Mouse (Mus musculus) liver, postnatal 0 days (tissue): ENCODE measurements around the gene Donson. TPM values are rescaled to one million over a fixed set of nuclear protein-coding genes. Genes with fewer than 3 reads are reported as not detected.

Source experiments
- ATAC-seq: fragments of 200-750 bp; cut with Nextera tagmentation; 2 replicates; pipeline ENCODE4 v1.8.0; 2017; ENCODE audit warnings: mild to moderate bottlenecking, moderate library complexity
- DNase-seq: peaks from one replicate; pipeline ENCODE4 v3.0.0-alpha.2; 2016
- H3K27ac ChIP-seq: fragments of 300-500 bp; sonication (generic); 2 replicates; pipeline ENCODE4 v1.5.1; 2014; ENCODE audit warnings: antibody characterized with exemption, moderate library complexity, mild to moderate bottlenecking, low read depth
- H3K27me3 ChIP-seq: fragments of 300-500 bp; sonication (generic); 2 replicates; pipeline ENCODE4 v1.6.1; 2014; ENCODE audit warnings: low read length, control low read depth, mixed read lengths; ENCODE audit not compliant: insufficient read depth
- H3K36me3 ChIP-seq: fragments of 300-500 bp; sonication (generic); replicated peaks from 2 replicates; pipeline ENCODE4 v1.6.1; 2014; ENCODE audit warnings: mild to moderate bottlenecking, control low read depth, low read length, moderate library complexity, mixed read lengths; ENCODE audit not compliant: insufficient read depth
- H3K4me1 ChIP-seq: fragments of 300-500 bp; sonication (generic); 2 replicates; pipeline ENCODE4 v1.6.1; 2014; ENCODE audit warnings: antibody characterized with exemption, mild to moderate bottlenecking, control low read depth; ENCODE audit not compliant: insufficient read depth
- H3K4me2 ChIP-seq: fragments of 300-500 bp; sonication (generic); 2 replicates; pipeline ENCODE4 v1.6.1; 2014; ENCODE audit warnings: low read depth, mild to moderate bottlenecking, low read length, moderate library complexity, mixed read lengths
- H3K4me3 ChIP-seq: fragments of 300-500 bp; sonication (generic); 2 replicates; pipeline ENCODE4 v1.5.1; 2014; ENCODE audit warnings: low read depth, low read length
- H3K9ac ChIP-seq: fragments of 300-500 bp; sonication (generic); replicated peaks from 2 replicates; pipeline ENCODE4 v1.6.1; 2014; ENCODE audit warnings: mild to moderate bottlenecking, moderate library complexity
- H3K9me3 ChIP-seq: fragments of 300-500 bp; sonication (generic); 2 replicates; pipeline ENCODE4 v1.6.1; 2016; ENCODE audit warnings: mild to moderate bottlenecking, control low read depth, low read length, mixed read lengths
- CTCF ChIP-seq: sonication (generic); IDR thresholded peaks from 2 replicates; pipeline ENCODE4 v1.5.1; 2016; ENCODE audit warnings: antibody characterized with exemption, low read depth
- EP300 ChIP-seq: IDR thresholded peaks from 2 replicates; pipeline ENCODE4 v1.6.1; 2016; ENCODE audit warnings: antibody characterized with exemption, low read depth, mild to moderate bottlenecking
- WGBS: fragments of 180-500 bp; shearing (Covaris S2); extraction: QIAGEN DNeasy Blood & Tissue Kit; methylation state at CpG from one replicate; pipeline ENCODE4 v1.1.7; 2014; ENCODE audit not compliant: insufficient replicate concordance; 5-methylcytosine and 5-hydroxymethylcytosine counted together
- polyA plus RNA-seq: library from polyadenylated mRNA; unstranded; fragments of >200 nt; fragmentation: Nextera tagmentation; extraction: Ambion mirVana; gene quantifications from 2 replicates; pipeline ENCODE4 v1.2.1, GENCODE M21; 2015

The Donson gene
- polyA plus RNA-seq, 1 experiment from 2014 or later, result 14.2 TPM

DNA sequence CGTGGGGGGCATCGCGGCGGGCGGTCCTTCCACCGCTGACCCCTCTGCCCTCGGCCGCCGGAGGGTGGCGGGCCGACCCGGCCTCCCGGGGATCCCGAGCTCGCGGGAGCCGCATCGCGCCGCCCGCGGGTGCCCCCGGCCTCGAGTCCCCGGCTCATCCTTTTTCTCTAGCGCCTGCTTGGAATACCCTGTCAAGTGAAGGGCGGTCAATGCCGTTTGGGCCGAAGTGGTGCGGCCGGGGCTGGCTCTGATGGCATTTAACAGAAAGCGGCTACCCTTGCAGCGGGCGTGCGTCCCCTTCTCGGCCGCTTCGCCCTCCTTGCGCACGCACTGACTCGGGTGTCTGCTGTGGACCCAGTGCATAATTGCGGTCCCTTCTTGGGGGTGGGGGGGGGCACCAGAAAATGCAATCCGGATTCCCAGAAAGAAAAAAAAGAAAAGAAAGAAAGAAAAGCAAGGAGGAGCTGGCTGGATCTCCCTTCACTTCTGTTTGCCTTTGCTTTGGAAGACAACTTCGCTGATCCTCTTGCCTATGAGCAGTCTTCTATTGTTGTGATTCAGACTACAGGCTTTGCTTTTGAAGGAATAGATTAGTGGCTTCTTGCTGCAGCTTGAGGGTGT is 41.4 kb upstream of the Donson start:
- H3K9ac ChIP-seq, result peak overlapping the region; percentile 74
- peaks cover 20% of the 10 kb centered on the region for H3K4me1 ChIP-seq
- under 1% methylated on average over 41 of the region's 44 CpGs for WGBS
- H3K27ac ChIP-seq, result peak overlapping the region; percentile 82
- H3K36me3 ChIP-seq, result no peaks in the 10 kb centered on the region
- H3K4me3 ChIP-seq, result peak overlapping the region; percentile 85
- DNase-seq, result peak; percentile 42
- H3K27me3 ChIP-seq, result peaks cover 13% of the 10 kb centered on the region
- no peak for ATAC-seq
- H3K9me3 ChIP-seq, result no peaks in the 10 kb centered on the region
- no peak for TF ChIP-seq EP300
- H3K4me2 ChIP-seq, result peak overlapping the region; percentile 95

DNA sequence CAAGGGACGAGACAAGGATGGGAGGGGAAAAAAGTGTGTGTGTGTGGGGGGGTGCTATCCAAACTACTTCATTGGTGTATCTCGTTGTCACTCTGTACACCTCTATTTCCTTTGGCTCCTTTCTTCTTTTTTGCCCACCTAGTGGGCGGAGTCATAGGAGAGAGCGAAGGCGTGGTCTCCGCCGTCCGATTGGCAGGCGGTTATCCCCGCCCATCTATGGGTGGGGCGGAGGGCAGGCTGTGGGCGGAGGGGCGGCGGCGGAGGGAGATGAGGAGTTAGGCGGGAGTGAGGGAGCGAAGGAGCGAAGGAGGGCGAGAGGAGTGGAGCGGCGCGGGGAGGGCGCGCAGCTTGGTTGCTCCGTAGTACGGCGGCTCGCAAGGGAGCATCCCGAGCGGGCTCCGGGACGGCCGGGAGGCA is 40.5 kb upstream of the Donson start, which contains the start of gene Itsn1:
Gene Itsn1 (plus strand): TSS at position 216 of the 417 bp plus-strand sequence.
- Histone ChIP-seq H3K9me3 (no peaks in the 10 kb centered on the region), H3K4me2 (peak within 1 kb of the TSS; percentile 95), H3K27ac (peak within 1 kb of the TSS; percentile 88), H3K27me3 (peaks cover 13% of the 10 kb centered on the region), H3K4me1 (peaks cover 18% of the 10 kb centered on the region), H3K4me3 (peak within 1 kb of the TSS; percentile 85), H3K9ac (peak within 1 kb of the TSS; percentile 74), H3K36me3 (no peaks in the 10 kb centered on the region)
- ATAC-seq, result peak; percentile 84
- TF ChIP-seq CTCF, result no peak
- TF ChIP-seq EP300, result no peak; the same call in 1 of the 2 replicates
- under 1% methylated on average over 32 of the region's 33 CpGs for WGBS
- peak; percentile 97 for DNase-seq

DNA sequence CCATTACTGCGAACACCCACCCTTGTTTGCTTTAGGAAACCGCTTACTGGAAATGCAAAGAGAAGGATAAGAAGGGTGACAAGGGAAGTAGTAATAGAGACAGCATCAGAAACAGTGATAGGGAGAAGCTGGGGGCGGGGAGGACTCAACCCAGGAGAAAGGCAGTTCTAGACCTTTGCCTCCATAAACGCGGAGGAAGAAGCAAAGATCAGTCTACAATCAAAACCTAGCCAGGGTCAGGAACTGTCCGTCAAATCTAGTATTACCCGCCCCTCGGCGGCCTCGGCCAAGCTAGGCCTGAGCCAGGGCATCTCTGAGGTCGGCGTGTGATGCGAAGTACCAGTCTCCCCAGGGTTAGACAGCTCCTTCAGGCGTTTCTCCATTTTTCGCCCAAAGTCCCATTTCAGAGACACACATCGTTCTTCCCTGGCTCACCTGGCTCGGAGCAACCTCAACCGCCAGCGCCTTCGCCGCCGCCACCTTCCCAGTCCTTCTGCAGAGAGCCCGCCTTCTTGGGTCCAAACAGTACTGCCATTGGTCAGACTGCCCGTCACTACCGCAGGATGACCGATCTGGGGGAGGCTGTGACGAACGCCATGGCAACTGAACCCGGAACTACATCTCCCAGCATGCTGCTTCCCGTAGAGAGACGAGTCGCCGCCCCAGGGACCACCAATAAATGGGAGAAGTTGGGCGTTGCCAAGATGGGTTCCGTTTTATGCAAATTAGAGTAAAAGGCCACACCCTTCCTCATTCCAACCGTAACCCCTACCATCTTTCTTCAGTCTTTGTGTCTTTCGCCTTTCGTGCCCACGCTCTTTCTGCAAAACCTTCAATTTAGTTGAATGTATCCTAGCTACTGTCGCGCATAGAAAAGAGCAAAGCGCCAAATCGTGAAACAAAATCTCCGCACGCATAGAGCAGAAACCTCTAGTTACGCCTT is 39.8 kb upstream of the Donson start, which contains the start of gene Cryzl1:
Gene Cryzl1 (minus strand): TSS at position 853 of the 943 bp plus-strand sequence.
- Histone ChIP-seq H3K27ac (peak within 1 kb of the TSS; percentile 88), H3K9ac (peak within 1 kb of the TSS; percentile 74), H3K4me3 (peak within 1 kb of the TSS; percentile 85), H3K4me1 (peaks cover 18% of the 10 kb centered on the region), H3K36me3 (no peaks in the 10 kb centered on the region), H3K27me3 (peaks cover 13% of the 10 kb centered on the region), H3K4me2 (peak within 1 kb of the TSS; percentile 95), H3K9me3 (no peaks in the 10 kb centered on the region)
- peak; percentile 95 for DNase-seq
- peak; percentile 92 for ATAC-seq
- 2% methylated on average over 46 of the region's 46 CpGs for WGBS
- TF ChIP-seq CTCF (no peak), EP300 (no peak; the same call in 1 of the 2 replicates)

DNA sequence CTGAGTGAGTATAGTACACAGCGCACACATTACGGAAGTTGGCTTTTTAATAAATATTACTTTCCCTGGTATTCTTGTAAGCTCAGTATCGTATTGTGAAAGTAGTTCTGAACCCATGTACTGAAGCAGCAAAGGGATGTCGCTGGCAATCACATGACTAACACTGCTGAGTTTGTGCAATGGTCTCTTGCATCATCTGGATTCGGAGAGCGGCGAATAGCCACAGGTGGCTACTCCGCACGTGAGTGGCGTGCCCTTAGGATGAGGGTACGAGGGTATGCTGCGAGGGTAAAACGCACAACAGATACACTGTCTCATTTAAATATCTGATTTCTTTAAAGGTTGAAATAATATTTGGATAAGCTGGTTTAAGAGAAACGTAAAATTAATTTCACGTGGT is 38.9 kb upstream of the Donson start:
- no peak overlapping the region; the same call in 1 of the 2 replicates for H3K9ac ChIP-seq
- ATAC-seq, result no peak

DNA sequence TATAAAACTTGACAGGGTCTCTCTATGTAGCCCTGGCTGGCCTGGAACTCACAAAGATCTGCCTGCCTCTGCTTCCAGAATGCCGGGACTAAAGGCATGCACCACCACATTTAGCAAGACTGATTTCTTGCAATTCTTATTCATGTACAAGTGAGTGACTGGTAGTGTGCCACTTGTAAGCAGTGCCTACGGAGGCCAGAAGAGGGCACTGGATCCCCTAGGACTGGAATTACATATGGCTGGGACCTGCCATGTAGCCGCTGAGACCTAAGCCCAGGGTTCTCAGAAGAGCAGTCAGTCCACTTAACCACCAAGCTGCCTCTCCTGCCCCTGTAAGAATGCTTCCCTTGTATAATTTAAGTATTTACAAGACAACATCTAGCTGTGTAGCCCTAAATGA is 35.7 kb upstream of the Donson start:
- Histone ChIP-seq H3K4me2 (no peak overlapping the region), H3K4me1 (peaks cover 13% of the 10 kb centered on the region), H3K9ac (no peak overlapping the region), H3K4me3 (no peak overlapping the region), H3K27me3 (no peaks in the 10 kb centered on the region), H3K27ac (no peak overlapping the region), H3K36me3 (peaks cover 2% of the 10 kb centered on the region), H3K9me3 (no peaks in the 10 kb centered on the region)
- TF ChIP-seq EP300 (no peak), CTCF (peak; percentile 88)
- WGBS, result 53% methylated on average over 3 of the region's 3 CpGs
- ATAC-seq (no peak), DNase-seq (peak; percentile 74)

More for the DNA sequence above, 38.9 kb upstream of the Donson start:
- Histone ChIP-seq H3K4me3 (peak overlapping the region; percentile 85), H3K27ac (peak overlapping the region; percentile 88), H3K4me1 (peaks cover 18% of the 10 kb centered on the region), H3K36me3 (no peaks in the 10 kb centered on the region), H3K9me3 (no peaks in the 10 kb centered on the region), H3K4me2 (peak overlapping the region; percentile 95), H3K27me3 (peaks cover 13% of the 10 kb centered on the region)
- 57% methylated on average over 15 of the region's 15 CpGs for WGBS
- TF ChIP-seq EP300 (peak; percentile 60; the same call in 1 of the 2 replicates), CTCF (no peak)
- DNase-seq, result peak; percentile 72

DNA sequence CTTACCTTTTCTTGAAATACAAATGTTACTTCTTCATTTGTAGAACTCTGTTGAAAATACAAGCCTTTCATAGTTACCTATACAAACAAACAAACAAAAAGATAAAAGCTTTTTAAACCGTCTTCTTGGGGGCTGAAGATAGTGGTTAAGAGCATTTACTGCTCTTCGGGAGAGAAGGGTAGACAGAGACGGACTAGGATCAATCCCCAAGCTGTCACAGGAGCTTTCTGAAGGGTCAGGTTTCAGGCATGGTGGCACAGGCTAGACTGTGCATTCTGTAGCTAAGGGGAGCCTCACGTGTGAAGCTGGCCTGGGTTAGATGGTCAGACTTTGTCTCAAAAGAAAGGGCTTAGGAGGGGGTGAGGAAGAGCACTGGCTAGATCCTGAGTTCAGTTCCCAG is 28.8 kb upstream of the Donson start:
- Histone ChIP-seq H3K27me3 (no peaks in the 10 kb centered on the region), H3K27ac (peak overlapping the region; percentile 95), H3K9ac (no peak overlapping the region), H3K4me3 (no peak overlapping the region), H3K4me2 (peak overlapping the region; percentile 30; the same call in 1 of the 2 replicates), H3K4me1 (peaks cover 8% of the 10 kb centered on the region; the same call in 1 of the 2 replicates), H3K36me3 (peaks cover 28% of the 10 kb centered on the region), H3K9me3 (no peaks in the 10 kb centered on the region)
- ATAC-seq (peak; percentile 71), DNase-seq (no peak)
- TF ChIP-seq EP300 (no peak), CTCF (no peak)
- 56% methylated on average over 4 of the region's 4 CpGs for WGBS
